Mouse (Mus musculus): ENCODE data around the gene Setdb1. TPM values are rescaled to one million over a fixed set of nuclear protein-coding genes. Genes with fewer than 3 reads are reported as not detected.
A peak's percentile ranks its signal among the peaks of the same experiment; 100 is the strongest.

Gene Setdb1
- polyA plus RNA-seq, 1 experiment: 11.5 TPM

DNA sequence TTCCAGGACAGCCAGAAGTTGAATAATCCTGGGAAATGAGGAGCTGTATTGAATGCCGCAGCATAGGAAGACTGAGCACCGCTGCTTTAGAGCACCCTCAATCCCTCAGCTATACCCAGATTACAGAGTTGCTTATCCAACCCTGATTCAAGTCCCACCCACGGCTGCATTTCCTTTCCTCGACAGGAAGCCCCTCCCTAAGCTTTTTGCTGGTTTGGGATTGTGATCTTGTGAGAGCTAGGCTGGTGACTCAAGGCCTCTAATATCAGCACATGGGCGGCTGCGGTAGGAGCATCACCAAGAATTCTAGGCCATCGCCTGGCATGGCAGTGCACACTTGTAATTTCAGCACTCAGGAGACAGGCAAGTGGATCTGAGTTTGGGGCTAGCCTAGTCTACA is 70.5 kb downstream of the Setdb1 start:
- no peaks in the 10 kb centered on the region for H3K27me3 ChIP-seq (ENCODE audit: control insufficient read depth, insufficient read depth, insufficient read length)
- TF ChIP-seq MYOG (IDR thresholded peaks at IDR 0.05; ENCODE audit: control insufficient read depth in 1 of 3, insufficient read depth in 1 of 3, insufficient read length in 2 of 3, low read depth in 2 of 3): no peak
- TF ChIP-seq USF1 (IDR thresholded peaks at IDR 0.05; ENCODE audit: low read depth): no peak
- TF ChIP-seq CEBPB (IDR thresholded peaks at IDR 0.05; ENCODE audit: insufficient read depth, poor library complexity, severe bottlenecking): no peak
- TF ChIP-seq TCF12 (IDR thresholded peaks at IDR 0.05; ENCODE audit: insufficient read depth, poor library complexity, severe bottlenecking): no peak
- TF ChIP-seq REST (IDR thresholded peaks at IDR 0.05; ENCODE audit: insufficient read depth, insufficient read length): no peak
- no peak for TF ChIP-seq TCF3 (IDR thresholded peaks at IDR 0.05; ENCODE audit: insufficient read length, low read depth)
- TF ChIP-seq MAX (IDR thresholded peaks at IDR 0.05; ENCODE audit: low read depth): no peak
- no peak for TF ChIP-seq E2F4 (IDR thresholded peaks at IDR 0.05; ENCODE audit: insufficient read depth)
- no peak for TF ChIP-seq POLR2A (IDR thresholded peaks at IDR 0.05; ENCODE audit: insufficient read length, low read depth)
- no peak overlapping the region for H3ac ChIP-seq (ENCODE audit: control insufficient read depth, insufficient read length)
- H3K4me3 ChIP-seq: no peak overlapping the region
- no peaks in the 10 kb centered on the region for H3K36me3 ChIP-seq (ENCODE audit: control insufficient read depth, insufficient read depth)
- H3K79me2 ChIP-seq (ENCODE audit: control insufficient read depth, insufficient read depth): peaks cover 14% of the 10 kb centered on the region
- no peak overlapping the region for H3K4me2 ChIP-seq (ENCODE audit: low read depth)

DNA sequence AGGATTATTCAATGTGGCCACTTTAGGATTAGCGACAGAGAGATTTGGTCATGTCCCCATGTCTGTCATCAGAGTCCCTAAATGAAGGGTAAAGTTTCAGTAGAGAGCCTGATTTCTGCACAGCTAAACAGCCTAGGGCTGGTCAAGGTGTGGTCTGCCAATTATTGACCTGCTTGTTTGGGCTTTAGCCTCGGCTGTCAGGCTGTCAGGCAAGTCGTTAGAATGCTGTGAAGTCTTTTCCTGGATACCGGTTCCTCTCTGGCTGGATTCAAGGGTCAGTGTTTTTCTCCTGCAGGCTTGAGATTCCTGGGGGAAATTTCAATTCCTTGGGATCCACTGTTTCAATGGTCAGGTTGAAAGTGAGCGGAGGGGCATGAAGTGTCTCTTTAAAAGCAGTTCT is 71.0 kb downstream of the Setdb1 start:
- H3K4me3 ChIP-seq: no peak overlapping the region
- no peak overlapping the region for H3ac ChIP-seq (ENCODE audit: control insufficient read depth, insufficient read length)
- peaks cover 14% of the 10 kb centered on the region for H3K79me2 ChIP-seq (ENCODE audit: control insufficient read depth, insufficient read depth)
- no peaks in the 10 kb centered on the region for H3K27me3 ChIP-seq (ENCODE audit: control insufficient read depth, insufficient read depth, insufficient read length)
- no peaks in the 10 kb centered on the region for H3K36me3 ChIP-seq (ENCODE audit: control insufficient read depth, insufficient read depth)
- TF ChIP-seq POLR2AphosphoS2 (IDR thresholded peaks at IDR 0.05; ENCODE audit: insufficient read length, low read depth): no peak
- no peak for TF ChIP-seq TCF12 (IDR thresholded peaks at IDR 0.05; ENCODE audit: insufficient read depth, poor library complexity, severe bottlenecking)
- TF ChIP-seq MAX (IDR thresholded peaks at IDR 0.05; ENCODE audit: low read depth): no peak
- TF ChIP-seq MYOD1 (IDR thresholded peaks at IDR 0.05; ENCODE audit: control insufficient read depth in 1 of 3, insufficient read length in 2 of 3, low read depth in 2 of 3): no peak
- TF ChIP-seq USF1 (IDR thresholded peaks at IDR 0.05; ENCODE audit: low read depth): no peak
- no peak for TF ChIP-seq REST (IDR thresholded peaks at IDR 0.05; ENCODE audit: insufficient read depth, insufficient read length)
- TF ChIP-seq SRF (IDR thresholded peaks at IDR 0.05; ENCODE audit: control insufficient read depth, insufficient read length, low read depth): no peak
- TF ChIP-seq TCF3 (IDR thresholded peaks at IDR 0.05; ENCODE audit: insufficient read length, low read depth): no peak
- TF ChIP-seq POLR2A (IDR thresholded peaks at IDR 0.05; ENCODE audit: insufficient read length, low read depth): no peak
- no peak for TF ChIP-seq E2F4 (IDR thresholded peaks at IDR 0.05; ENCODE audit: insufficient read depth)
- no peak for TF ChIP-seq CEBPB (IDR thresholded peaks at IDR 0.05; ENCODE audit: insufficient read depth, poor library complexity, severe bottlenecking)
- H3K4me2 ChIP-seq (ENCODE audit: low read depth): no peak overlapping the region

- Histone ChIP-seq H3K36me3 (ENCODE audit: control insufficient read depth, insufficient read depth) (no peaks in the 10 kb centered on the region), H3ac (ENCODE audit: control insufficient read depth, insufficient read length) (no peak overlapping the region), H3K27me3 (ENCODE audit: control insufficient read depth, insufficient read depth, insufficient read length) (no peaks in the 10 kb centered on the region), H3K4me3 (no peak overlapping the region), H3K4me2 (ENCODE audit: low read depth) (no peak overlapping the region), H3K79me2 (ENCODE audit: control insufficient read depth, insufficient read depth) (peaks cover 14% of the 10 kb centered on the region)
- no peak for TF ChIP-seq MYOD1 (IDR thresholded peaks at IDR 0.05; ENCODE audit: control insufficient read depth in 1 of 3, insufficient read length in 2 of 3, low read depth in 2 of 3)
- TF ChIP-seq E2F4 (IDR thresholded peaks at IDR 0.05; ENCODE audit: insufficient read depth): no peak
- TF ChIP-seq CEBPB (IDR thresholded peaks at IDR 0.05; ENCODE audit: insufficient read depth, poor library complexity, severe bottlenecking): no peak
- TF ChIP-seq POLR2A (IDR thresholded peaks at IDR 0.05; ENCODE audit: insufficient read length, low read depth): no peak
- TF ChIP-seq TCF12 (IDR thresholded peaks at IDR 0.05; ENCODE audit: insufficient read depth, poor library complexity, severe bottlenecking): no peak
- no peak for TF ChIP-seq USF1 (IDR thresholded peaks at IDR 0.05; ENCODE audit: low read depth)
- TF ChIP-seq SRF (IDR thresholded peaks at IDR 0.05; ENCODE audit: control insufficient read depth, insufficient read length, low read depth): no peak
- no peak for TF ChIP-seq MAX (IDR thresholded peaks at IDR 0.05; ENCODE audit: low read depth)
- no peak for TF ChIP-seq REST (IDR thresholded peaks at IDR 0.05; ENCODE audit: insufficient read depth, insufficient read length)
- TF ChIP-seq MYOG (IDR thresholded peaks at IDR 0.05; ENCODE audit: control insufficient read depth in 1 of 3, insufficient read depth in 1 of 3, insufficient read length in 2 of 3, low read depth in 2 of 3): no peak
- no peak for TF ChIP-seq POLR2AphosphoS2 (IDR thresholded peaks at IDR 0.05; ENCODE audit: insufficient read length, low read depth)
- TF ChIP-seq TCF3 (IDR thresholded peaks at IDR 0.05; ENCODE audit: insufficient read length, low read depth): no peak
Measured at GRCm38 (mm10) chr3:95285390-95285789, 71.6 kb downstream of the Setdb1 start.

DNA sequence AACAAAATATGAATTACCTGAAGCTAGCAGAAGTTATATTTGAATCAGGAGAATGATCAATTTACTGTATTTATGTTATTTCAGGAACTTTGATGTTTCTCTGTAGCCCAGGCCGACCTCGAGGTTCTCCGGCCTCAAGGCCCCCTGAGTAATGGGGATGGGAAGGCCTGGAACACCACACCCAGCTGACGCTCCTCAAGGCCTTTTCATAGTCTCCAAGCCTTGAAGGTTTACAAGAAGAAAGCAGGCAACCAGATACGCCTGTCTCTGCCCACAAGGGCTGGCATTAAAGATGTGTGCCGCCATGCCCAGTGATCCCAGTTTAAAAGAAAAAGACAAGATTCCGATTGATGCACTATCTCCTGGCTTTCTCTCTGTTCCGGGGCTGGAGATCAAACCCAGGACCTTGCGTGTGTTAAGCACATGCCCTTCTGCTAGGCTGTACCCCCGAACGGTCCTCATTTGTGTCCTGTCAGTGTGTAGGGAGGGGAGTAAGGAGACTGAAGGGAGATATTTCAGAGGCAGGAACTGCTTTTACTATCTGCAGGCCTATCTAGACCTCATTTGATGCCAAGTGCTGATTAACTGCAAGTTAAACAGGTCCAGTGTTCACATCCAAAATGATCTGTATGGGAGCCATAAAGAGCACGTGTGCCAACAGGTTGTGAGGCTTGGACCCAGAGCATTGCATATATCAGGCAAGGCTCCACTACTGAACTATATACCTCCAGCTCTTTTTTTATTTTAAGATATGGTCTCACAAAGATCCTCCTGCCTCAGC is 72.3 kb downstream of the Setdb1 start:
- no peaks in the 10 kb centered on the region for H3K36me3 ChIP-seq (ENCODE audit: control insufficient read depth, insufficient read depth)
- TF ChIP-seq REST (IDR thresholded peaks at IDR 0.05; ENCODE audit: insufficient read depth, insufficient read length): no peak
- no peak for TF ChIP-seq POLR2A (IDR thresholded peaks at IDR 0.05; ENCODE audit: insufficient read length, low read depth)
- TF ChIP-seq USF1 (IDR thresholded peaks at IDR 0.05; ENCODE audit: low read depth): no peak
- TF ChIP-seq MAX (IDR thresholded peaks at IDR 0.05; ENCODE audit: low read depth): no peak
- no peak for TF ChIP-seq POLR2AphosphoS2 (IDR thresholded peaks at IDR 0.05; ENCODE audit: insufficient read length, low read depth)
- TF ChIP-seq MYOG (IDR thresholded peaks at IDR 0.05; ENCODE audit: control insufficient read depth in 1 of 3, insufficient read depth in 1 of 3, insufficient read length in 2 of 3, low read depth in 2 of 3): no peak
- TF ChIP-seq SRF (IDR thresholded peaks at IDR 0.05; ENCODE audit: control insufficient read depth, insufficient read length, low read depth): no peak
- no peak for TF ChIP-seq E2F4 (IDR thresholded peaks at IDR 0.05; ENCODE audit: insufficient read depth)
- no peak for TF ChIP-seq TCF12 (IDR thresholded peaks at IDR 0.05; ENCODE audit: insufficient read depth, poor library complexity, severe bottlenecking)
- TF ChIP-seq CEBPB (IDR thresholded peaks at IDR 0.05; ENCODE audit: insufficient read depth, poor library complexity, severe bottlenecking): no peak
- TF ChIP-seq TCF3 (IDR thresholded peaks at IDR 0.05; ENCODE audit: insufficient read length, low read depth): no peak
- no peak for TF ChIP-seq MYOD1 (IDR thresholded peaks at IDR 0.05; ENCODE audit: control insufficient read depth in 1 of 3, insufficient read length in 2 of 3, low read depth in 2 of 3)
- H3K4me3 ChIP-seq: peak overlapping the region; percentile 84
- H3K79me2 ChIP-seq (ENCODE audit: control insufficient read depth, insufficient read depth): peaks cover 14% of the 10 kb centered on the region
- no peaks in the 10 kb centered on the region for H3K27me3 ChIP-seq (ENCODE audit: control insufficient read depth, insufficient read depth, insufficient read length)
- H3K4me2 ChIP-seq (ENCODE audit: low read depth): peak overlapping the region; percentile 94
- H3ac ChIP-seq (ENCODE audit: control insufficient read depth, insufficient read length): no peak overlapping the region

Measured in myocyte (in vitro differentiated cells).